In genomic region chr8:75071627-75072346, GRCm38 (mm10) we compare ENCODE assay signal across 8 mouse cellular contexts. TPM values are rescaled to one million over a fixed set of nuclear protein-coding genes. Genes with fewer than 3 reads are reported as not detected.
DNase-seq lines count a peak whose midpoint lies in the region; ATAC-seq and TF ChIP-seq lines count a peak whose summit lies in the region.

No protein-coding gene starts in this region.

- H3K79me3 ChIP-seq in C2C12 (ENCODE audit: low read depth): no peaks in the 10 kb centered on the region

- no peaks in the 10 kb centered on the region for H3K79me2 ChIP-seq in C2C12 (ENCODE audit: control insufficient read depth, insufficient read depth)
- no peaks in the 10 kb centered on the region for H3K79me2 ChIP-seq in liver, adult 2 months (ENCODE audit: control insufficient read depth, insufficient read depth, low read length)

- H3K27me3 ChIP-seq in C2C12 (ENCODE audit: control insufficient read depth, insufficient read depth, insufficient read length): no peaks in the 10 kb centered on the region
- H3K27me3 ChIP-seq in heart, embryonic 13.5 days (replicated peaks): no peaks in the 10 kb centered on the region
- H3K27me3 ChIP-seq in kidney, postnatal 0 days (ENCODE audit: insufficient read depth, low read length): no peaks in the 10 kb centered on the region
- H3K27me3 ChIP-seq in liver, adult 2 months (ENCODE audit: control insufficient read depth, insufficient read depth, low read length): no peaks in the 10 kb centered on the region
- no peaks in the 10 kb centered on the region for H3K27me3 ChIP-seq in splenic B cell, adult 2 months (ENCODE audit: control insufficient read depth, insufficient read depth, low read length, poor library complexity, severe bottlenecking)

- H3K4me1 ChIP-seq in heart, embryonic 13.5 days: no peaks in the 10 kb centered on the region
- no peaks in the 10 kb centered on the region for H3K4me1 ChIP-seq in kidney, postnatal 0 days (replicated peaks; ENCODE audit: insufficient read depth, low read length)
- H3K4me1 ChIP-seq in liver, adult 2 months (ENCODE audit: control insufficient read depth, insufficient read depth, low read length): peaks cover 1% of the 10 kb centered on the region; the same call in 1 of the 2 replicates

- H3K27ac ChIP-seq in heart, embryonic 13.5 days (replicated peaks): no peak overlapping the region
- H3K27ac ChIP-seq in kidney, postnatal 0 days: no peak overlapping the region
- H3K27ac ChIP-seq in liver, adult 2 months (replicated peaks; ENCODE audit: insufficient read depth, low read depth, low read length): no peak overlapping the region

- no peak for TF ChIP-seq POLR2A in liver, adult 2 months (IDR thresholded peaks at IDR 0.05; ENCODE audit: extremely low read depth, insufficient read depth, low read length)

- peak; percentile 91 for DNase-seq in brain, adult 2 months (ENCODE audit: low read depth, low spot score)
- peak; percentile 89 for DNase-seq in kidney, postnatal 0 days (ENCODE audit: low spot score)
- DNase-seq in liver, adult 2 months (ENCODE audit: extremely low read depth, low read depth, low spot score): peak; percentile 71
- DNase-seq in naive thymus-derived CD4-positive, alpha-beta T cell, adult 2 months (ENCODE audit: low read depth): peak; percentile 77
- DNase-seq in splenic B cell, adult 2 months (ENCODE audit: low read depth, low spot score): peak; percentile 79

- peak; percentile 84 for TF ChIP-seq CTCF in C2C12 (IDR thresholded peaks at IDR 0.05; ENCODE audit: control insufficient read depth, insufficient read depth, insufficient read length)
- peak; percentile 95 for TF ChIP-seq CTCF in kidney, postnatal 0 days (IDR thresholded peaks at IDR 0.05; ENCODE audit: low read depth)
- TF ChIP-seq CTCF in liver, adult 2 months (IDR thresholded peaks at IDR 0.05; ENCODE audit: low read depth, low read length): peak; percentile 88

- no peaks in the 10 kb centered on the region for H3K9me3 ChIP-seq in heart, embryonic 13.5 days
- H3K9me3 ChIP-seq in kidney, postnatal 0 days (replicated peaks; ENCODE audit: low read length): no peaks in the 10 kb centered on the region

- H3K4me3 ChIP-seq in C2C12 (ENCODE audit: insufficient read depth, poor library complexity, severe bottlenecking): no peak overlapping the region
- H3K4me3 ChIP-seq in heart, embryonic 13.5 days: no peak overlapping the region
- no peak overlapping the region for H3K4me3 ChIP-seq in kidney, postnatal 0 days (replicated peaks; ENCODE audit: low read depth, low read length)
- no peak overlapping the region for H3K4me3 ChIP-seq in liver, adult 2 months (ENCODE audit: insufficient read depth, low read depth, low read length)

- H3K9ac ChIP-seq in heart, embryonic 13.5 days: peak overlapping the region; percentile 28; the same call in 1 of the 2 replicates
- H3K9ac ChIP-seq in kidney, postnatal 0 days (ENCODE audit: low read depth, low read length): no peak overlapping the region
- no peak overlapping the region for H3K9ac ChIP-seq in liver, adult 2 months (ENCODE audit: low read depth, low read length)

- ATAC-seq in erythroblast, adult 5-6 weeks (replicated peaks; ENCODE audit: low FRiP score, poor library complexity, severe bottlenecking): peak; percentile 85
- ATAC-seq in heart, embryonic 13.5 days (ENCODE audit: extremely low read depth, insufficient number of reproducible peaks, low FRiP score, low TSS enrichment): no peak
- peak; percentile 77 for ATAC-seq in kidney, postnatal 0 days (replicated peaks; ENCODE audit: low FRiP score, low read depth)

- H3K36me3 ChIP-seq in C2C12 (ENCODE audit: control insufficient read depth, insufficient read depth): no peaks in the 10 kb centered on the region
- peaks cover 16% of the 10 kb centered on the region for H3K36me3 ChIP-seq in heart, embryonic 13.5 days
- H3K36me3 ChIP-seq in kidney, postnatal 0 days (ENCODE audit: insufficient read depth, low read length): no peaks in the 10 kb centered on the region
- H3K36me3 ChIP-seq in liver, adult 2 months (ENCODE audit: control insufficient read depth, insufficient read depth, low read length): no peaks in the 10 kb centered on the region
- peaks cover 1% of the 10 kb centered on the region; the same call in 1 of the 2 replicates for H3K36me3 ChIP-seq in splenic B cell, adult 2 months (ENCODE audit: control insufficient read depth, insufficient read depth, low read length, poor library complexity, severe bottlenecking)

- 25% methylated on average over 4 of the region's 4 CpGs for WGBS in heart, embryonic 13.5 days
- WGBS in kidney, postnatal 0 days: 19% methylated on average over 4 of the region's 4 CpGs
- 23% methylated on average over 4 of the region's 4 CpGs for WGBS in liver, adult 2 months

- H3K4me2 ChIP-seq in heart, embryonic 13.5 days: no peak overlapping the region
- no peak overlapping the region for H3K4me2 ChIP-seq in kidney, postnatal 0 days (ENCODE audit: low read length)

- no peak overlapping the region for H3ac ChIP-seq in C2C12 (ENCODE audit: control insufficient read depth, insufficient read length, low read depth)

TF ChIP-seq in C2C12, 6 proteins besides CTCF, POLR2A, EP300 and RAD21:
- TF ChIP-seq MAX (IDR thresholded peaks at IDR 0.05): peak; percentile 80
- no peak for TF ChIP-seq MYOG (IDR thresholded peaks at IDR 0.05; ENCODE audit: control insufficient read depth, extremely low read depth, insufficient read length)
- TF ChIP-seq USF1 (IDR thresholded peaks at IDR 0.05; ENCODE audit: low read depth): peak; percentile 18

RNA-seq across cellular contexts. Expression of gene Hmox1, which starts 21.6 kb away (rescaled TPM):
- 248 TPM for polyA plus RNA-seq in C2C12 (2012; fragmentation: generic; extraction: Trizol)
- total RNA-seq in erythroblast, adult 5-6 weeks (2015; ENCODE audit: low replicate concordance): 38.8 and 51.6 TPM in 2 replicates
- total RNA-seq in erythroblast, adult 5-6 weeks (2017; ENCODE audit: low replicate concordance): 58.8 and 63.7 TPM in 2 replicates
- 32.8 and 38.1 TPM in 2 replicates for polyA plus RNA-seq in heart, embryonic 13.5 days (2015; fragmentation: Nextera tagmentation; extraction: Ambion mirVana)
- 39.9 and 43.1 TPM in 2 replicates for polyA plus RNA-seq in kidney, postnatal 0 days (2015; fragmentation: Nextera tagmentation; extraction: Ambion mirVana)
- total RNA-seq in liver, adult 2 months (2014; rRNA removed): 16.0 and 33.4 TPM in 2 replicates
- polyA plus RNA-seq in liver, adult 2 months (2012; rRNA removed): 12.4 and 19.2 TPM in 2 replicates

RNA-seq across cellular contexts. Expression of gene Mcm5, which starts 37.6 kb away (rescaled TPM):
- 200 TPM for polyA plus RNA-seq in C2C12 (2012; fragmentation: generic; extraction: Trizol)
- total RNA-seq in erythroblast, adult 5-6 weeks (2015; ENCODE audit: low replicate concordance): 29.2 and 33.4 TPM in 2 replicates
- total RNA-seq in erythroblast, adult 5-6 weeks (2017; ENCODE audit: low replicate concordance): 101 and 103 TPM in 2 replicates
- polyA plus RNA-seq in heart, embryonic 13.5 days (2015; fragmentation: Nextera tagmentation; extraction: Ambion mirVana): 95.6 and 99.9 TPM in 2 replicates
- polyA plus RNA-seq in kidney, postnatal 0 days (2015; fragmentation: Nextera tagmentation; extraction: Ambion mirVana): 63.7 and 82.4 TPM in 2 replicates
- 2.8 and 8.3 TPM in 2 replicates for total RNA-seq in liver, adult 2 months (2014; rRNA removed)
- polyA plus RNA-seq in liver, adult 2 months (2012; rRNA removed): 2.0 and 2.2 TPM in 2 replicates

RNA-seq across cellular contexts. Expression of gene Tom1, which starts 38.3 kb away (rescaled TPM):
- polyA plus RNA-seq in C2C12 (2012; fragmentation: generic; extraction: Trizol): 31.4 TPM
- total RNA-seq in erythroblast, adult 5-6 weeks (2015; ENCODE audit: low replicate concordance): 11.7 and 14.8 TPM in 2 replicates
- total RNA-seq in erythroblast, adult 5-6 weeks (2017; ENCODE audit: low replicate concordance): 8.1 and 19.8 TPM in 2 replicates
- 40.0 and 44.1 TPM in 2 replicates for polyA plus RNA-seq in heart, embryonic 13.5 days (2015; fragmentation: Nextera tagmentation; extraction: Ambion mirVana)
- 38.4 and 43.2 TPM in 2 replicates for polyA plus RNA-seq in kidney, postnatal 0 days (2015; fragmentation: Nextera tagmentation; extraction: Ambion mirVana)
- total RNA-seq in liver, adult 2 months (2014; rRNA removed): 12.2 and 16.2 TPM in 2 replicates
- polyA plus RNA-seq in liver, adult 2 months (2012; rRNA removed): 27.7 and 29.3 TPM in 2 replicates

Comparison
In these comparisons a context has a peak if more than half of its experiments do, and no peak if none do; other contexts are left out.
1. RNA of gene Mcm5, which starts 37.6 kb away (polyA plus RNA-seq): 200 TPM in C2C12 (single experiment), 95.6 to 99.9 TPM in heart, embryonic 13.5 days and 63.7 to 82.4 TPM in kidney, postnatal 0 days; 2.0 to 2.2 TPM in liver, adult 2 months; every median in the first group is over 10 times any median in the second.
2. Peak in every context shown above with its lines, with median percentiles within 50 percentile points of each other: CTCF ChIP-seq and DNase-seq.